Mouse (Mus musculus): Measurements from ENCODE around the gene Ets1.

DNA sequence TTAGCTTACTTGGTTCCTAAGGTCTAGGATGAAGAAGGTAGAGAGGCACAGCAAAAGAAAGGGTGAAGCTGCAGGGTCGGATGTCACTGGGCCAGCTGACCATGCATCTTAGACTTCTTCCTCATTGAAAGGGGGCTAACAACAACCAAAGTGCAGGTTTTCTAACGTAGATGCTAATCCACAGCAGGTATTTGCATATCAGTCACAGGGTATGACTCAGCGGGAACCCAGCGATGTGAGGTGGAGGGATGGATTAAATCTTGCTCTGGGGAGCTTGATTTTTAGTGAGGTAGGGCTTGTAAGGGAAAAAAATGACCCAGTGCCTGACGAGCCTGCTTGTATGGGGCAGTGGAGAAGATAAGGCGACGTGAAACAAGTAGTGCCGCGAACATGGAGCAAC, 9.5 kb downstream of the Ets1 start:
- TF ChIP-seq EP300 (IDR thresholded peaks at IDR 0.05; ENCODE audit: low read depth) (no peak), CTCF (IDR thresholded peaks at IDR 0.05; ENCODE audit: low read depth) (no peak)
